Mouse (Mus musculus): ENCODE data around the gene Ankrd28.
"Not testable (repeated sequence)": the region's sequence is repeated elsewhere in the genome, so short reads cannot be mapped to it uniquely, and the experiment has no call there.

The Ankrd28 gene

GRCm38 (mm10) chr14:31793979-31794775, 36.3 kb downstream of the Ankrd28 start:
- DNase-seq (ENCODE audit: low spot score in 2 of 2), result peak in 1 of 2 experiments; percentile 10

- peak in 1 of 2 experiments; percentile 32 for DNase-seq (ENCODE audit: low spot score in 2 of 2)
Measured at GRCm38 (mm10) chr14:31790797-31791196, 39.7 kb downstream of the Ankrd28 start.

- no peak for DNase-seq (ENCODE audit: low spot score in 2 of 2)
Measured at GRCm38 (mm10) chr14:31786906-31787305, 43.5 kb downstream of the Ankrd28 start.

GRCm38 (mm10) chr14:31785681-31786080, 44.8 kb downstream of the Ankrd28 start:
- DNase-seq (ENCODE audit: low spot score in 2 of 2), result no peak

- DNase-seq (ENCODE audit: low spot score in 2 of 2), result no peak
Measured at GRCm38 (mm10) chr14:31784975-31785374, 45.5 kb downstream of the Ankrd28 start.

- peak; percentile 32 to 34 for DNase-seq (ENCODE audit: low spot score in 2 of 2)
Measured at GRCm38 (mm10) chr14:31781309-31782049, 49.0 kb downstream of the Ankrd28 start.

GRCm38 (mm10) chr14:31780412-31781233, 49.8 kb downstream of the Ankrd28 start:
- peak in 1 of 2 experiments; percentile 22 for DNase-seq (ENCODE audit: low spot score in 2 of 2)

GRCm38 (mm10) chr14:31773518-31773917, 56.9 kb downstream of the Ankrd28 start:
- DNase-seq (ENCODE audit: low spot score in 2 of 2), result no peak

GRCm38 (mm10) chr14:31772251-31772650, 58.2 kb downstream of the Ankrd28 start:
- DNase-seq (ENCODE audit: low spot score in 2 of 2), result no peak

GRCm38 (mm10) chr14:31768531-31768930, 61.9 kb downstream of the Ankrd28 start:
- no peak for DNase-seq (ENCODE audit: low spot score in 2 of 2)

GRCm38 (mm10) chr14:31764083-31764482, 66.4 kb downstream of the Ankrd28 start:
- DNase-seq (ENCODE audit: low spot score in 2 of 2), result no peak

- DNase-seq (ENCODE audit: low spot score in 2 of 2), result peak in 1 of 2 experiments; percentile 12
Measured at GRCm38 (mm10) chr14:31761727-31762126, 68.7 kb downstream of the Ankrd28 start.

GRCm38 (mm10) chr14:31759195-31759594, 71.3 kb downstream of the Ankrd28 start:
- DNase-seq (ENCODE audit: low spot score in 2 of 2), result no peak

- not testable (repeated sequence) for DNase-seq (ENCODE audit: low spot score in 2 of 2)
Measured at GRCm38 (mm10) chr14:31758410-31758809, 72.0 kb downstream of the Ankrd28 start.

- no peak for DNase-seq (ENCODE audit: low spot score in 2 of 2)
Measured at GRCm38 (mm10) chr14:31748239-31748873, 82.1 kb downstream of the Ankrd28 start.

GRCm38 (mm10) chr14:31742523-31742922, 87.9 kb downstream of the Ankrd28 start:
- no peak for DNase-seq (ENCODE audit: low spot score in 2 of 2)

- DNase-seq (ENCODE audit: low spot score in 2 of 2), result no peak
Measured at GRCm38 (mm10) chr14:31734811-31735210, 95.6 kb downstream of the Ankrd28 start.

GRCm38 (mm10) chr14:31727522-31727921, 102.9 kb downstream of the Ankrd28 start:
- no peak for DNase-seq (ENCODE audit: low spot score in 2 of 2)

GRCm38 (mm10) chr14:31722746-31723145, 107.7 kb downstream of the Ankrd28 start:
- DNase-seq (ENCODE audit: low spot score in 2 of 2), result no peak

GRCm38 (mm10) chr14:31721256-31721655, 109.2 kb downstream of the Ankrd28 start:
- no peak for DNase-seq (ENCODE audit: low spot score in 2 of 2)

GRCm38 (mm10) chr14:31718332-31718731, 112.1 kb downstream of the Ankrd28 start:
- no peak for DNase-seq (ENCODE audit: low spot score in 2 of 2)

Data from thymus, postnatal 10 days (tissue).